Mouse (Mus musculus) mouse trophoblast stem cell (cell line): Measurements from ENCODE around the gene Mta2.

Experiments used
- in situ Hi-C, 2 experiments: fragments of 300-500 bp; cut with MseI, MboI; formaldehyde crosslinking; loops; 2 replicates in 1 of 2; 3 replicates in 1 of 2; pipeline ENCODE4 v1.15.1; 2025

Mta2 gene

DNA sequence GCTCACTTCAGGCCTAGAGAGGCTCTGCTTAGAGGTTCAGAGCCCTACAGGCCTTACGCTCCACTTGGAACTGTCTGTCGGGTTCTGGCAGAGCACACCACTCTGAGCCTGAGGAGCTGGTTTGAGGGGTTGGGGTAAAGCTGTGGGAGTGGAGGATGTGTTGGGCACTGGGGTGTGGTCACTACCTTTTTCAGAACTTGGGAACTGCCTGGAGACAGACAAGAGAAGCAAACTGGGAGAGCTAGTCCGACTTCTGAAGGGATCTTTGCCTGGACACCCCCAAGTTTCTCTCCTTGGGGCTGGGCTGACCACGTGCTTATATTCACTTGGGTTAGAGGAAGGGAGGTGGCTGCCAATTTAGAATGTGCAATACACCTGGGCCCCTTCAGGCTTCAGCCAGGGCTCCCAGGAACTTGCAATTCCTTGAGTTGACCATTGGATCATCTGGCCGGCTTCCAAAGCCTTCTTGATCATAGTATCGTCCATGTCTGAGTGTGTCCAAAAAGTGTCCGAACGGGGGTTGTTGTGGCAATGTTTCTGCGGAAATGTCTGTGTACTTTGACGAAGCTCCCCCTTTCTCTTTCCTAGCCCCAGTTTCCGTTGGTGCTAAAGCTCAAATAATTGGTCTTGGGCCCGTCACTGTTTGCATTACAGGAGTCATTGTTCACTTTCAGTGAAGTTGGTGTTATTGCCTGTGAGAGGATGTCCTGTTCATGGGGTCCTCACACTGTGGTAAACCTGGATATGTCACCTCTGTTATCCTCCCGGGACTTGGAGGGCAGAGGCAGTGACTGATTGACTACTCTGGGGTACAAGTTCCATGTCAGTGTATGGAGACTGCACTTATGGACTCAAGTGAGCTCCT, 50.4 kb downstream of the Mta2 start:
- in situ Hi-C loops: loop anchor here (5.0 kb wide), 1 partner anchor 90 kb away; no protein-coding TSS in a partner anchor

DNA sequence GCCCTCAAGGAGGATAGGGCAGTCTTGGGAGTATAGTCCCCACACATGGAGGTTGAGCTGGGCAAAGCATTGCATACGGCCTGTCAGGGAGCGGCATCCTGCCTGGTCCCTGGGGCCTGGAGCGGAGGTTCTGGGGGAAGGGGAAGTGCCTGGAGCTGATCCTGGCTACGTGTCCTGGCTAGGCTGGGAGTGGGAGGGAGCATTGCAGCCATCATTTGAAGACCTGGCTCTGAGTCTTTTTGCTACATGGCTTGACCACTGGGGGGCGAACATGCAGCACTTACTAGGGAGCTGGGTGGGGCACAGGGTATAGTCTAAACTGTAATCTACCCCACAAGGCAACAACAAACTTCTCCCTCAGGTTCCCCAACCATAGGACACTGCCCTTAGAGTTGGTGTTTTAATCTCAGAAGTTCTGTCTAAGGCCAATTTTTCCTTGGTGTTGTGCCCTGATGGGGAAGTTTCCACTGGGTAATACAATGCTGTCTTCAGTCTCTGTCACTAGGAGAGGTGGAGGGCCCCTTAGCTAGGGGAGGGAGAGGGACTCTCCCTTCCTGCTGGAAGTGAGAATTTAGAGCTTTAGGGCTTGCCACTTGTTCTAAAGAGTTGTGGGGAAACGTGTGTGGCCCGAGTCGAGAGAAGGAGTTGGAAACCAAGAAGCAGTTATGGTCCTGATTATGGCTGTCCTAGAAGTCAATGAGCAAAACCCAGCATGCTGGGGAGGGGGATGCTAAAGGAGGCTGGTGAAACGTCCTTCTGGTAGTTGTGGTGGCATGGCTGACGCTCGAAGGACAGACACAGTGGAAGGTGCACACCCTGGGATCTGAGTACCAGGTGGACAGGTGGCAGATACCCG, 51.3 kb downstream of the Mta2 start:
- in situ Hi-C loops: loop anchor here (5.0 kb wide), 1 partner anchor 89 kb away; no protein-coding TSS in a partner anchor

DNA sequence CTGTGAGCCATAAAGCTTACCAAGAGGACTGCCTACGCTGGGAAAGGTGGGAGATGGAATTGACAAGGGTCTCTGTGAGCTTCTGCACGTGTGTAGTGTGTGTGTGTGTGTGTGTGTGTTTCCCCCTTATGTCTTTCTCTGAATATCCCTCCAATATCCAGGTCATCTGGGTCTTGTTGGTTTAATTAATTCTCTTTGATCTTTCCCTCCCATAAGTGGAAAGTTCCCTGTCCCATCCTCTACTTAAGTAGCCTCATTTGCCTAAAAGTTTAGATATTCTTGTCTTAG, 51.9 kb downstream of the Mta2 start:
- in situ Hi-C loops: loop anchor here (5.0 kb wide), 1 partner anchor 89 kb away; no protein-coding TSS in a partner anchor

DNA sequence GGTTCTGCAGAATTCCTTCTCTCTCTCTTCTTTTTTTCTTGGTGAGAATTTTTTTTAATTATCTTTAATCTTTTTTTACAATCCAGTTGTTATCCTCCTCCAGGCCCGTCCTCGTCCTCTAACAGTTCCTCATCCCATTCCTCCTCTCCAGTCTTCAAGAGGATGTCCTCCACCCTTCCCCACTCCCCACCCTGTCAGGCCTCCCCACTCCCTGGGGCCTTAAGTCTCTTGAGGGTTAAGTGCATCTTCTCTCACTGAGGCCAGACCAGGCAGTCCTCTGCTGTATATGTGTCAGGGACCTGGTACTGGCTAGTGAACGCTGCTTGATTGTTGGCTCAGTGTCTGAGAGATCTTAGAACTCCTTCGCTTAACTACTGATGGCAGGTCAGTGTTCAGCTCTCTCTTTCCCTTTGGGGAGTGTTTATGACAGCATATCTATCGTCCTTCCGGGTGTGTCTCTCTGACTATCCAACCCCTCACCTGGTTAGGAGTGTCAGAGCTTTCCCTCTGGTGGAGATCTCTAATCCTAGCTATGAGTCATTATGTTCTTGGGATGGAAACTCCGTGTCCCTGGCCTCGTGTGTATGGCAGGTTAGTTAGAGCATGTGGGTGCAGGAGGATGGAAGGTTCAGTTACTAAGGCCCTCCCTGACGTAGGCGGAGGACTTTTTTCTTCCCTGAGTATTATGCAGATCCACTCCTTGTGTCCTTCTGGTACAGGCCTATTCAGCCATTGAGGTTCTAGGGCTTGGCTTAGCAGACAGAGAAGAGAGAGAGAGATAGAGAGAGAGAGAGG, 53.3 kb downstream of the Mta2 start:
- in situ Hi-C loops: loop anchor here (5.0 kb wide), 1 partner anchor 87 kb away; no protein-coding TSS in a partner anchor

DNA sequence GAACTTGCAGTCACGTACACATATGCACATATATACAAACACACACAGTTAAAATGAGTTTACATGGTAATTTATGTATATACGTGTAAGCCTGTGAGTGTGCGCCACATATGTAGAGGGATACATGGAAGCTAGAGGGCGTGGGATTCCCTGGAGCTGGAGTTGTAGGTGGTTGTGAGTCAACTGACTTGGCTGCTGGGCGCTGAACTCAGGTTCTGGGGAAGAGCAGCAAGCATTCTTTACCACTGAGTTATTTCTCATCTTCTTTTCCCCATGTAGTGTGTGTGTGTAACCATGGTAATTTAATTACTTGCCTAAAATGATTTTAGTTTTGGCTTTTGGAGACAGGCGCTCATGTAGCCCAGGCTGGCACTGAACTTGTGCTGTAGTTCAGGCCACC, 54.9 kb downstream of the Mta2 start:
- in situ Hi-C loops: no loop called here

DNA sequence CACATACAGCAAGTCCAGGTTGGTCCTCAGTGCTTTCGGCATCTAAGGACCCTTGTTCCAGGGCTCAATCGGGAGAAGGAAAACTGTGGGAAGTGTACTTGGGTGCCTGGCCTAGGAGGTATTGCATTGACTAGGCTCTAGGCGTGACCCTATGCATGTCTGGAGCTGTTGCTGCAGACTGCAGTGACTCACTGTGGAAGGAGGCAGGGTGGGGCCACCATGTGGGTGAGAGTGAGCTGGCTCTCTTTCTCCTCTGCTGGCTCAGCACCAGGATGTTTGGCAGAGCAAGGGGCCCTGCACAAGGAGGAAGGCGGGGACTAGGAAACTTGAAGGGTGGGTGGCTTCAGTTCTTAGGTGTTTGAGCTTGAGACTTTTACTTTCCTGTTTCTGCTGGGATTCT, 55.9 kb downstream of the Mta2 start:
- in situ Hi-C loops: no loop called here

DNA sequence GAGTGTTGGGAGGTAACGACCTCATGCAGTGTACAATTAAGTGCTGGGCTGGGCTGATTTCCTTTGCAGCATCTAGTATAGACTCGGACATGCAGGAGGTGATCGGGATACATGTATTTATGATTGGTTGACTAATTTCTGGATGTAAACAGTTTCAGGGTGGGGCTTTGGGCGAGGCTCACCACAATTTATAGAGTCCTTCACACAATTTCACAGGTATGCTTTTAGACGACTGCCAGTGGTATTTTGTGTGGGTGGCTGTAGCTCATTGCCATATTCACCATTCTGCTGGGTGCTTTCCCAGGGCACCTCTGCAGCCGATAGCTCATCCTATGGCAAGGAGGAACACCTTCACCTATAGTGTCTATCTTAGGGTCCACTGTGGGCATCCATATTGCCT, 56.9 kb downstream of the Mta2 start:
- in situ Hi-C loops: no loop called here

DNA sequence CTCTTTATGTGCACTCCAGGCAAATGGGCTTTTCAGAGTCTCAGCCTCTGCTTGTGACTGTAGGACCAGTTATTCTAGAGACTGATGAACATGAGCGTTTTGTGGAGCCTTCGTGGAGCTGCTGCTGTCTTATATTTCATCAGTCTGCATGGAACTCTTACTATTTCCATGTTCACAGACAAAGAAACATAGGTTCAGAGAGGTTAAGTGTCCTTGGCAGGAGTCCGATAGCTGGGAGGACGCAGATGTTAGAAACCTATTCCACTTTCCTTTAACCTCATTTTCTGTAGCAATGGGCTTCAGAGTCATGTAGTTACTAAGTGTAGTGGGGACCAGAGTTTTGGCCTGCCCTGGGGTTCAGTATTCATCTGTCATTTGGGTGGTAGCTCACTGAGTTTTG, 57.5 kb downstream of the Mta2 start:
- in situ Hi-C loops: no loop called here
